Mouse (Mus musculus): ENCODE data around the gene Olfr1337.
"Not testable (repeated sequence)": the region's sequence is repeated elsewhere in the genome, so short reads cannot be mapped to it uniquely, and the experiment has no call there.

Gene Olfr1337

GRCm38 (mm10) chr4:118782486-118782885, at the start of gene Olfr1337:
TSS of gene Olfr1337 (minus strand) at chr4:118782586.
- no peak for DNase-seq (ENCODE audit: low spot score)

GRCm38 (mm10) chr4:118818921-118819320, 36.5 kb upstream of the Olfr1337 start:
- no peak for DNase-seq (ENCODE audit: low spot score)

- DNase-seq (ENCODE audit: low spot score): no peak
Measured at GRCm38 (mm10) chr4:118809844-118810243, 27.5 kb upstream of the Olfr1337 start, which contains the start of gene Olfr1335. TSS of gene Olfr1335 (minus strand) at chr4:118809944.

- not testable (repeated sequence) for DNase-seq (ENCODE audit: low spot score)
Measured at GRCm38 (mm10) chr4:118792796-118793195, 10.4 kb upstream of the Olfr1337 start.

GRCm38 (mm10) chr4:118758637-118759036, 23.7 kb downstream of the Olfr1337 start, which contains the start of gene Olfr1338:
TSS of gene Olfr1338 (minus strand) at chr4:118758737.
- DNase-seq (ENCODE audit: low spot score): no peak

- DNase-seq (ENCODE audit: low spot score): no peak
Measured at GRCm38 (mm10) chr4:118741881-118742280, 40.5 kb downstream of the Olfr1337 start.

- no peak for DNase-seq (ENCODE audit: low spot score)
Measured at GRCm38 (mm10) chr4:118740988-118741698, 41.2 kb downstream of the Olfr1337 start.

- DNase-seq (ENCODE audit: low spot score): no peak
Measured at GRCm38 (mm10) chr4:118739574-118739973, 42.8 kb downstream of the Olfr1337 start.

GRCm38 (mm10) chr4:118731875-118732274, 50.5 kb downstream of the Olfr1337 start, which contains the start of gene Olfr1339:
TSS of gene Olfr1339 (plus strand) at chr4:118732175.
- no peak for DNase-seq (ENCODE audit: low spot score)
